Comparison of ENCODE assay signal across 19 mouse cellular contexts in the genomic region with DNA sequence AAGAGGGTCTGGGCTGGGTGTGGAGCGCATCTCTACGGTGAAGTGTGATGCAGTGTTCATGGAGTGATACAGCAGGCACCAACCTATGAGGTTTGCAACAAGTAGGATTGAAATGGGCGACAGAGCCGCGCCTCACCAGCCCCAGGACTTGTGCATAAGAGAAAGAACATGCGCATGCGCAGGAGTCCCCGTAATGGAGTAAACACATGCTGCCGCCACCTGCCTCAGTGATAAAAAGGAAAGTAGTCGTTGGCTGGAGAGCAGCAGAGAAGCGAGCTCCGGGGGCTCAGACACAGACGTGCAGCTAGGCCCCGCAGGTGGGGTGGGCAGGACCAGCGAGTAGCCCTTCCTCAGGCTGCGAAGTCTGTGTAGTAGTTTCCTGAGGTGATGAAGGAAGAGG.
DNase-seq lines count a peak whose midpoint lies in the region; ATAC-seq and TF ChIP-seq lines count a peak whose summit lies in the region.
"Had no signal": no experiment of that assay in that cellular context is flagged by ENCODE, and none has a peak within 500 bp of the region (broad histone marks: within the 10 kb centered on the region; RNA-seq: fewer than 3 reads in every experiment).

No protein-coding gene starts in this region.

- H3K27me3 ChIP-seq in liver, embryonic 14.5 days (ENCODE audit: control insufficient read depth, insufficient read depth, low read length), result no peaks in the 10 kb centered on the region
- H3K27me3 ChIP-seq: embryonic facial prominence, embryonic 13.5 days; kidney, embryonic 15.5 days; lung, embryonic 15.5 days; neural tube, embryonic 12.5 days had no signal

- ATAC-seq in liver, embryonic 14.5 days (ENCODE audit: insufficient read depth), result no peak
- ATAC-seq: Patski had no signal

- H3K36me3 ChIP-seq in liver, embryonic 14.5 days (replicated peaks; ENCODE audit: control insufficient read depth, insufficient read depth, low read depth), result no peaks in the 10 kb centered on the region
- H3K36me3 ChIP-seq: embryonic facial prominence, embryonic 13.5 days; forebrain, embryonic 12.5 days; kidney, embryonic 15.5 days; lung, embryonic 15.5 days; neural tube, embryonic 12.5 days had no signal

- TF ChIP-seq CTCF in liver, embryonic 14.5 days (IDR thresholded peaks at IDR 0.05; ENCODE audit: low read depth), result no peak

- DNase-seq in heart, adult 11 months, result peak; percentile 92
- no peak for DNase-seq in heart, postnatal 4 days
- DNase-seq in right cerebral cortex, postnatal 10 days (ENCODE audit: low spot score in 2 of 2), result peak; percentile 74 to 82
- DNase-seq in right cerebral cortex, postnatal 4 days, result no peak
- peak; percentile 61 for DNase-seq in layer of hippocampus, adult 9-10 months (ENCODE audit: low spot score)
- DNase-seq in liver, embryonic 14.5 days (ENCODE audit: low read depth in 3 of 3, low spot score in 3 of 3), result peak in 2 of 3 experiments; percentile 35 to 45
- DNase-seq in lung, postnatal 10 days, result no peak
- DNase-seq in lung, adult 18-20 months, result no peak
- DNase-seq: adrenal gland, adult 2 months; cerebellum, adult 2 months; heart, adult 2 months; heart, postnatal 36 days; thymus, postnatal 36 days had no signal

- TF ChIP-seq EP300 in liver, embryonic 14.5 days (IDR thresholded peaks at IDR 0.05; ENCODE audit: low read depth), result no peak

- H3K4me2 ChIP-seq in liver, embryonic 14.5 days (ENCODE audit: low read depth), result no peak overlapping the region
- H3K4me2 ChIP-seq: embryonic facial prominence, embryonic 13.5 days; forebrain, embryonic 12.5 days; kidney, embryonic 15.5 days; lung, embryonic 15.5 days; neural tube, embryonic 12.5 days had no signal

- H3K27ac ChIP-seq in liver, embryonic 14.5 days, result no peak overlapping the region
- H3K27ac ChIP-seq: embryonic facial prominence, embryonic 13.5 days; forebrain, embryonic 12.5 days; heart, adult 2 months; kidney, embryonic 15.5 days; lung, embryonic 15.5 days; neural tube, embryonic 12.5 days had no signal

- WGBS in liver, embryonic 14.5 days (ENCODE audit: insufficient replicate concordance), result 64% methylated on average over 16 of the region's 16 CpGs

- no peaks in the 10 kb centered on the region for H3K9me3 ChIP-seq in liver, embryonic 14.5 days (ENCODE audit: control insufficient read depth, low read length)
- H3K9me3 ChIP-seq: embryonic facial prominence, embryonic 13.5 days; forebrain, embryonic 12.5 days; kidney, embryonic 15.5 days; lung, embryonic 15.5 days; neural tube, embryonic 12.5 days had no signal

- no peak overlapping the region for H3K4me3 ChIP-seq in liver, embryonic 14.5 days (ENCODE audit: insufficient read depth in 1 of 2, low read depth in 2 of 2, low read length in 2 of 2)
- H3K4me3 ChIP-seq: embryonic facial prominence, embryonic 13.5 days; forebrain, embryonic 12.5 days; heart, adult 2 months; kidney, embryonic 15.5 days; lung, embryonic 15.5 days; neural tube, embryonic 12.5 days had no signal

- H3K9ac ChIP-seq in liver, embryonic 14.5 days (replicated peaks), result no peak overlapping the region
- H3K9ac ChIP-seq: embryonic facial prominence, embryonic 13.5 days; forebrain, embryonic 12.5 days; kidney, embryonic 15.5 days; lung, embryonic 15.5 days; neural tube, embryonic 12.5 days had no signal

- peaks cover 2 to 14% of the 10 kb centered on the region in 2 experiments; a peak in 3 of 4 replicates for H3K4me1 ChIP-seq in liver, embryonic 14.5 days (replicated peaks; ENCODE audit: control insufficient read depth in 2 of 2, insufficient read depth in 2 of 2, low read length in 1 of 2)

Comparison
In these comparisons a context has a peak if more than half of its experiments do, and no peak if none do; other contexts are left out.
1. DNase-seq: peak in heart, adult 11 months (single experiment), right cerebral cortex, postnatal 10 days (2 of 2), layer of hippocampus, adult 9-10 months (single experiment) and liver, embryonic 14.5 days (2 of 3); none in heart, postnatal 4 days (single experiment), right cerebral cortex, postnatal 4 days (single experiment), lung, postnatal 10 days (single experiment) and lung, adult 18-20 months (0 of 2).